In the genomic region with DNA sequence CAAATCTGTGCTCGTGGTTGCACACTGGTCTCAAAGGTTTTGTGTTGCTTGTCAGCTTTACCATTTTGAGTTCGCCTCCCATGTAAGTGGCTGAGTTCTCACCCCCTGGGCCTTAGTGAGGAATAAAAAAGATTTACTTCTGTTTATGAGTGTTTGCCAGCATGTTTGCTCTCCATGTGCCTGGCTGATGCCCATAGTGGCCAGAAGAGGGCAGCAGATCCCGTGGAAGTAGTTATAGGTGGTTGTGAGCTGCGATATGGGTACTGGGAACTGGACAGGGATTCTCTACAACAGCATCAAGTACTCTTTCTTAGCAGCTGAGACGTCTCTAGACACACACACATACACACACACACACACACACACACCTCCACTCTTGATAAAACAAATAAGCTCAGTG, we compare ENCODE assay signal across 14 mouse cellular contexts. TPM values are rescaled to one million over a fixed set of nuclear protein-coding genes. Genes with fewer than 3 reads are reported as not detected.
DNase-seq lines count a peak whose midpoint lies in the region; ATAC-seq and TF ChIP-seq lines count a peak whose summit lies in the region.
"Had no signal": no experiment of that assay in that cellular context is flagged by ENCODE, and none has a peak within 500 bp of the region (broad histone marks: within the 10 kb centered on the region; RNA-seq: fewer than 3 reads in every experiment).

No protein-coding gene starts in this region.

- H3K9ac ChIP-seq in kidney, embryonic 16.5 days (replicated peaks; ENCODE audit: low read length) = no peak overlapping the region
- H3K9ac ChIP-seq: forebrain, embryonic 12.5 days; limb, embryonic 15.5 days; midbrain, embryonic 13.5 days had no signal

- no peaks in the 10 kb centered on the region for H3K36me3 ChIP-seq in E14TG2a.4 (ENCODE audit: insufficient read depth, low read length)
- H3K36me3 ChIP-seq in embryonic facial prominence, embryonic 10.5 days (replicated peaks) = no peaks in the 10 kb centered on the region
- H3K36me3 ChIP-seq in kidney, embryonic 16.5 days (ENCODE audit: insufficient read depth, low read length) = no peaks in the 10 kb centered on the region
- H3K36me3 ChIP-seq: forebrain, embryonic 12.5 days; limb, embryonic 15.5 days; midbrain, embryonic 13.5 days had no signal

- intact Hi-C loops in left cerebral cortex, adult 2 months (cut with DNase I) = loop anchor here (5.0 kb wide), 1 partner anchor 75 kb away; no protein-coding TSS in a partner anchor
- intact Hi-C loops in left cerebral cortex, postnatal 10 days (cut with DNase I) = no loop called here

- H3K4me2 ChIP-seq in kidney, embryonic 16.5 days (replicated peaks; ENCODE audit: low read depth, low read length) = no peak overlapping the region
- H3K4me2 ChIP-seq: forebrain, embryonic 12.5 days; limb, embryonic 15.5 days; midbrain, embryonic 13.5 days had no signal

- H3K27ac ChIP-seq in left cerebral cortex, adult 2 months = no peak overlapping the region
- no peak overlapping the region for H3K27ac ChIP-seq in embryonic facial prominence, embryonic 10.5 days (replicated peaks)
- H3K27ac ChIP-seq in kidney, embryonic 16.5 days (ENCODE audit: low read length) = no peak overlapping the region
- H3K27ac ChIP-seq: forebrain, embryonic 12.5 days; limb, embryonic 15.5 days; midbrain, embryonic 13.5 days had no signal

- no peak for ATAC-seq in kidney, embryonic 16.5 days (ENCODE audit: low FRiP score, low TSS enrichment)
- ATAC-seq: midbrain, embryonic 13.5 days had no signal

- no peak for DNase-seq in left cerebral cortex, adult 2 months (ENCODE audit: extremely low spot score in 1 of 2, low spot score in 2 of 2)
- no peak for DNase-seq in left cerebral cortex, postnatal 10 days (ENCODE audit: extremely low spot score in 1 of 2, low spot score in 2 of 2)
- DNase-seq in 416B (ENCODE audit: low read depth) = peak; percentile 37
- DNase-seq in embryonic facial prominence, embryonic 10.5 days (ENCODE audit: low spot score) = peak; percentile 11
- DNase-seq in frontal cortex, postnatal 36 days (ENCODE audit: low spot score in 2 of 2) = no peak
- DNase-seq: gastrocnemius, postnatal 36 days; heart, postnatal 14 days; kidney, adult 18-20 months; layer of hippocampus, postnatal 36 days had no signal

- TF ChIP-seq CTCF in left cerebral cortex, adult 2 months (IDR thresholded peaks at IDR 0.05) = peak; percentile 36
- TF ChIP-seq CTCF in E14TG2a.4 (conservative IDR thresholded peaks at IDR 0.05; ENCODE audit: low read length) = peak; percentile 77

- H3K4me3 ChIP-seq in left cerebral cortex, adult 2 months = no peak overlapping the region
- H3K4me3 ChIP-seq in E14TG2a.4 (replicated peaks; ENCODE audit: low read length) = no peak overlapping the region
- no peak overlapping the region for H3K4me3 ChIP-seq in embryonic facial prominence, embryonic 10.5 days
- H3K4me3 ChIP-seq in kidney, embryonic 16.5 days (ENCODE audit: low read length) = no peak overlapping the region
- H3K4me3 ChIP-seq: forebrain, embryonic 12.5 days; limb, embryonic 15.5 days; midbrain, embryonic 13.5 days had no signal

- no peaks in the 10 kb centered on the region for H3K27me3 ChIP-seq in E14TG2a.4 (ENCODE audit: insufficient read depth, low read length)
- no peaks in the 10 kb centered on the region for H3K27me3 ChIP-seq in embryonic facial prominence, embryonic 10.5 days (replicated peaks; ENCODE audit: low read depth, poor library complexity, severe bottlenecking)
- H3K27me3 ChIP-seq in kidney, embryonic 16.5 days (ENCODE audit: insufficient read depth, low read length) = no peaks in the 10 kb centered on the region
- H3K27me3 ChIP-seq: forebrain, embryonic 12.5 days; limb, embryonic 15.5 days; midbrain, embryonic 13.5 days had no signal

- WGBS in embryonic facial prominence, embryonic 10.5 days = 69% methylated on average over 5 of the region's 5 CpGs
- 69% methylated on average over 5 of the region's 5 CpGs for WGBS in kidney, embryonic 16.5 days

- H3K9me3 ChIP-seq in E14TG2a.4 (ENCODE audit: low read length) = peaks cover 5% of the 10 kb centered on the region; the same call in 1 of the 2 replicates
- peaks cover 9% of the 10 kb centered on the region; the same call in 1 of the 2 replicates for H3K9me3 ChIP-seq in embryonic facial prominence, embryonic 10.5 days
- H3K9me3 ChIP-seq in kidney, embryonic 16.5 days (ENCODE audit: low read length) = peaks cover 9% of the 10 kb centered on the region; the same call in 1 of the 2 replicates
- H3K9me3 ChIP-seq: midbrain, embryonic 13.5 days had no signal

- peaks cover 2% of the 10 kb centered on the region; the same call in 1 of the 2 replicates for H3K4me1 ChIP-seq in E14TG2a.4 (replicated peaks; ENCODE audit: low read depth, low read length)
- no peaks in the 10 kb centered on the region for H3K4me1 ChIP-seq in embryonic facial prominence, embryonic 10.5 days
- H3K4me1 ChIP-seq in kidney, embryonic 16.5 days (ENCODE audit: insufficient read depth, low read length) = no peaks in the 10 kb centered on the region
- H3K4me1 ChIP-seq: limb, embryonic 15.5 days had no signal

RNA-seq across cellular contexts. Expression of a gene that starts 26.8 kb away (rescaled TPM):
- total RNA-seq in left cerebral cortex, adult 2 months (2021) = 100 to 1,000 TPM; 260 to 281 TPM
- 100 to 1,000 TPM; 203 to 204 TPM for total RNA-seq in left cerebral cortex, postnatal 10 days (2021)
- 72.6 and 73.9 TPM in 2 replicates for polyA plus RNA-seq in embryonic facial prominence, embryonic 10.5 days (2016; fragmentation: Nextera tagmentation; extraction: Ambion mirVana)
- 79.7 and 90.2 TPM in 2 replicates for polyA plus RNA-seq in kidney, embryonic 16.5 days (2015; fragmentation: Nextera tagmentation; extraction: Ambion mirVana)

RNA-seq across cellular contexts. Expression of a gene that starts 48.4 kb away (rescaled TPM):
- total RNA-seq in left cerebral cortex, adult 2 months (2021) = 10 to 100 TPM; 35.0 to 39.8 TPM
- 10 to 100 TPM; 47.0 to 58.6 TPM for total RNA-seq in left cerebral cortex, postnatal 10 days (2021)
- polyA plus RNA-seq in embryonic facial prominence, embryonic 10.5 days (2016; fragmentation: Nextera tagmentation; extraction: Ambion mirVana) = 10.1 and 12.9 TPM in 2 replicates
- polyA plus RNA-seq in kidney, embryonic 16.5 days (2015; fragmentation: Nextera tagmentation; extraction: Ambion mirVana) = 3.1 and 3.4 TPM in 2 replicates

Comparison
In these comparisons a context has a peak if more than half of its experiments do, and no peak if none do; other contexts are left out.
1. DNase-seq: peak in 416B (single experiment) and embryonic facial prominence, embryonic 10.5 days (single experiment); none in left cerebral cortex, adult 2 months (0 of 2), left cerebral cortex, postnatal 10 days (0 of 2) and frontal cortex, postnatal 36 days (0 of 2).